Mouse (Mus musculus): ENCODE measurements around the gene Ddx31. TPM values are rescaled to one million over a fixed set of nuclear protein-coding genes. Genes with fewer than 3 reads are reported as not detected.

Gene Ddx31
- polyA plus RNA-seq, 1 experiment from 2014 or later = 4.2 TPM

- Histone ChIP-seq H3K4me1 (ENCODE audit: insufficient read depth) (peaks cover 4% of the 10 kb centered on the region), H3K9ac (replicated peaks) (no peak overlapping the region), H3K27ac (ENCODE audit: low read depth) (no peak overlapping the region), H3K4me2 (ENCODE audit: low read depth, low read length) (no peak overlapping the region), H3K4me3 (ENCODE audit: low read depth, low read length) (no peak overlapping the region), H3K27me3 (ENCODE audit: insufficient read depth, low read length) (peaks cover 80% of the 10 kb centered on the region), H3K9me3 (ENCODE audit: low read length) (no peaks in the 10 kb centered on the region), H3K36me3 (replicated peaks; ENCODE audit: insufficient read depth, low read length) (no peaks in the 10 kb centered on the region)
- ATAC-seq (no peak), DNase-seq (no peak)
- 8% methylated on average over 11 of the region's 11 CpGs for WGBS (ENCODE audit: insufficient replicate concordance)
- TF ChIP-seq EP300 (IDR thresholded peaks at IDR 0.05; ENCODE audit: low read depth) (no peak), CTCF (IDR thresholded peaks at IDR 0.05; ENCODE audit: low read depth) (no peak)
Measured at GRCm38 (mm10) chr2:28917156-28917517, 76.9 kb downstream of the Ddx31 start.

DNA sequence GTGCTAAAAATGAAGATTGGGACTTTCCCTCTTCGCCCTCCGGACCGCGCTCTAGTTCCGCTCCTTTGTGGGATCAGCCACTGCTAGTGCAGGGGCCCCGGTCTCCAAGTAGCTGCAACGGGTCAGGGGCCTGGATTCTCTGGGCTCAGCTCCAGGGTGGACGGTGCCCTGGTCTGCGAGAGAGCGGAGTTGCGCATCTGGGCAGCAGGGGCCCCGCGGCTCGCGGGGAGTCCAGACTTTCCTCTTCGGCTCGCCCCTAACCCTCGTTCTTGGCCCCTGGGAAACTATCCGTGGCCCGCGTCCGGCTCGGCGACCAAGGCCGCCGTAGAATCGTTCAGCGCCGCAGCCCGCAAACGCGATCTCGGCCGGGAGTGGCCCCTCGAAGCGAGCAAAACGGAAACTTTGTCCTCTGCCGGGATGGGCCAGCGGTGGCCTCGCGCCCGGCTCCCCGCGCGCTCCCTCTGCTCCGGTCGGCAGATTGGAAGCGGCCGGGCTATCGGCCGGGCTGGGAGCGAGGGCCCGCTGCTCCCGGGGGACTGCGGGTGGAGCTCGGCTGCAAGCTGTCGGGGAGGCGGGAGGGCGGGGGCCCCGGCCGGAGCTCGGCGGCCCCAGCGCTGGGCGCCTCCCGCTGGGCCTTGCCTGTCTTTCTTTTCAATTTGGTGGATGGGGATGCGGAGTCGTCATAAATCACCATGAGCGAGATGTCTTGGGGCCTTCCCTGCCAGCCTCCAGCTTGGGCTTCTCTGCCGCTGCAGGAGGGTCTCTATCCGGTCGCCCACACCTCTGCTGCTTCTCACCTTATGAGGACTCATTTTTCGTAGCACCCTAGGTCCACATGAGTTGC, 77.5 kb downstream of the Ddx31 start:
- no peak overlapping the region for H3K9ac ChIP-seq (replicated peaks)
- 6% methylated on average over 73 of the region's 73 CpGs for WGBS (ENCODE audit: insufficient replicate concordance)
- no peak for DNase-seq
- no peaks in the 10 kb centered on the region for H3K36me3 ChIP-seq (replicated peaks; ENCODE audit: insufficient read depth, low read length)
- TF ChIP-seq CTCF (IDR thresholded peaks at IDR 0.05; ENCODE audit: low read depth) = no peak
- no peak for TF ChIP-seq EP300 (IDR thresholded peaks at IDR 0.05; ENCODE audit: low read depth)
- no peaks in the 10 kb centered on the region for H3K9me3 ChIP-seq (ENCODE audit: low read length)
- H3K4me2 ChIP-seq (ENCODE audit: low read depth, low read length) = peak overlapping the region; percentile 38
- H3K27ac ChIP-seq (ENCODE audit: low read depth) = no peak overlapping the region
- ATAC-seq = no peak
- H3K4me1 ChIP-seq (ENCODE audit: insufficient read depth) = peaks cover 4% of the 10 kb centered on the region
- H3K4me3 ChIP-seq (ENCODE audit: low read depth, low read length) = peak overlapping the region; percentile 29
- peaks cover 74% of the 10 kb centered on the region for H3K27me3 ChIP-seq (ENCODE audit: insufficient read depth, low read length)

- H3K36me3 ChIP-seq (replicated peaks; ENCODE audit: insufficient read depth, low read length) = no peaks in the 10 kb centered on the region
- TF ChIP-seq CTCF (IDR thresholded peaks at IDR 0.05; ENCODE audit: low read depth) = no peak
- TF ChIP-seq EP300 (IDR thresholded peaks at IDR 0.05; ENCODE audit: low read depth) = no peak
- WGBS (ENCODE audit: insufficient replicate concordance) = 2% methylated on average over 4 of the region's 4 CpGs
- peaks cover 4% of the 10 kb centered on the region for H3K4me1 ChIP-seq (ENCODE audit: insufficient read depth)
- no peak overlapping the region for H3K4me2 ChIP-seq (ENCODE audit: low read depth, low read length)
- H3K4me3 ChIP-seq (ENCODE audit: low read depth, low read length) = no peak overlapping the region
- no peak overlapping the region for H3K9ac ChIP-seq (replicated peaks)
- no peak for ATAC-seq
- no peak overlapping the region for H3K27ac ChIP-seq (ENCODE audit: low read depth)
- no peak for DNase-seq
- no peaks in the 10 kb centered on the region for H3K9me3 ChIP-seq (ENCODE audit: low read length)
- peaks cover 66% of the 10 kb centered on the region for H3K27me3 ChIP-seq (ENCODE audit: insufficient read depth, low read length)
Measured at GRCm38 (mm10) chr2:28919001-28919400, 78.8 kb downstream of the Ddx31 start.

- peak; percentile 91 for TF ChIP-seq CTCF (IDR thresholded peaks at IDR 0.05; ENCODE audit: low read depth)
- TF ChIP-seq EP300 (IDR thresholded peaks at IDR 0.05; ENCODE audit: low read depth) = no peak
- Histone ChIP-seq H3K9me3 (ENCODE audit: low read length) (no peaks in the 10 kb centered on the region), H3K4me2 (ENCODE audit: low read depth, low read length) (no peak overlapping the region), H3K4me1 (ENCODE audit: insufficient read depth) (no peaks in the 10 kb centered on the region), H3K9ac (replicated peaks) (no peak overlapping the region), H3K4me3 (ENCODE audit: low read depth, low read length) (no peak overlapping the region), H3K27me3 (ENCODE audit: insufficient read depth, low read length) (peaks cover 17% of the 10 kb centered on the region), H3K36me3 (replicated peaks; ENCODE audit: insufficient read depth, low read length) (no peaks in the 10 kb centered on the region), H3K27ac (ENCODE audit: low read depth) (no peak overlapping the region)
- ATAC-seq (peak; percentile 35; the same call in 1 of the 2 replicates), DNase-seq (peak; percentile 81)
- 3% methylated on average over 4 of the region's 4 CpGs for WGBS (ENCODE audit: insufficient replicate concordance)
Measured at GRCm38 (mm10) chr2:28923912-28924311, 83.7 kb downstream of the Ddx31 start.

DNA sequence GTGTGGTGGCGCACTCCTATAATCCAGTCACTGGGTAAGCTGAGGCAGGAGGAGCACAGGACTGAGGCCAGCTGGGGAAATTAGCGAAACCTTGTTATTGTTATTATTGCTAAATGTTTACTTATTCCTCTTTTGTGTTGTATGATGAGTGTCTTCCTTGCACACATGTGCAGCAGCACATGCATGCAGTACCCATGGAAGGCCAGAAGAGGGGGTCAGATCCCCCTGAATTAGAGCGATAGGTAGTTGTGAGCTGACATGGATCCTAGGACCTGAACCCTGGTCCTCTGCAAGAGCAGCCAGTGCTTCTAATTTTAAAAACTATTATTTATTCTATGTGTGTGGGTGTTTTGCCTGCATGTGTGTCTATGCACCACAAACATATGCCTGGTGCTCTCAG, 90.4 kb downstream of the Ddx31 start:
- TF ChIP-seq CTCF (IDR thresholded peaks at IDR 0.05; ENCODE audit: low read depth) (peak; percentile 43), EP300 (IDR thresholded peaks at IDR 0.05; ENCODE audit: low read depth) (no peak)
- no peak for ATAC-seq

GRCm38 (mm10) chr2:28938997-28939396, 98.8 kb downstream of the Ddx31 start:
- Histone ChIP-seq H3K4me1 (ENCODE audit: insufficient read depth) (no peaks in the 10 kb centered on the region), H3K36me3 (replicated peaks; ENCODE audit: insufficient read depth, low read length) (no peaks in the 10 kb centered on the region), H3K27ac (ENCODE audit: low read depth) (no peak overlapping the region), H3K27me3 (ENCODE audit: insufficient read depth, low read length) (no peaks in the 10 kb centered on the region), H3K9ac (replicated peaks) (no peak overlapping the region), H3K4me2 (ENCODE audit: low read depth, low read length) (no peak overlapping the region), H3K4me3 (ENCODE audit: low read depth, low read length) (no peak overlapping the region), H3K9me3 (ENCODE audit: low read length) (no peaks in the 10 kb centered on the region)
- WGBS (ENCODE audit: insufficient replicate concordance) = 50% methylated on average over 7 of the region's 7 CpGs
- DNase-seq = no peak
- TF ChIP-seq EP300 (IDR thresholded peaks at IDR 0.05; ENCODE audit: low read depth) (no peak), CTCF (IDR thresholded peaks at IDR 0.05; ENCODE audit: low read depth) (no peak)
- ATAC-seq = no peak

More for the DNA sequence above, 90.4 kb downstream of the Ddx31 start:
- DNase-seq = no peak
- H3K27ac ChIP-seq (ENCODE audit: low read depth) = no peak overlapping the region
- H3K36me3 ChIP-seq (replicated peaks; ENCODE audit: insufficient read depth, low read length) = no peaks in the 10 kb centered on the region
- H3K27me3 ChIP-seq (ENCODE audit: insufficient read depth, low read length) = no peaks in the 10 kb centered on the region
- no peak overlapping the region for H3K4me3 ChIP-seq (ENCODE audit: low read depth, low read length)
- no peak overlapping the region for H3K4me2 ChIP-seq (ENCODE audit: low read depth, low read length)
- H3K9ac ChIP-seq (replicated peaks) = no peak overlapping the region
- H3K9me3 ChIP-seq (ENCODE audit: low read length) = no peaks in the 10 kb centered on the region
- 89% methylated on average over 3 of the region's 3 CpGs for WGBS (ENCODE audit: insufficient replicate concordance)
- H3K4me1 ChIP-seq (ENCODE audit: insufficient read depth) = no peaks in the 10 kb centered on the region
